Mouse (Mus musculus) myocyte (in vitro differentiated cells): Measurements from ENCODE around the gene Gamt.

Experiments
- CEBPB ChIP-seq: IDR thresholded peaks from 2 replicates; pipeline ENCODE4 v1.6.1; 2011; ENCODE audit warnings: mild to moderate bottlenecking, moderate library complexity; ENCODE audit not compliant: poor library complexity, insufficient read depth, severe bottlenecking
- E2F4 ChIP-seq: IDR thresholded peaks from one replicate; pipeline ENCODE4 v1.6.1; 2011; ENCODE audit warnings: mild to moderate bottlenecking, control low read depth, moderate library complexity; ENCODE audit not compliant: insufficient read depth
- MAX ChIP-seq: IDR thresholded peaks from one replicate; pipeline ENCODE4 v1.6.1; 2011; ENCODE audit warnings: low read depth, mild to moderate bottlenecking, control low read depth
- MYOD1 ChIP-seq, 3 experiments: IDR thresholded peaks; one replicate each; pipeline ENCODE4 v1.6.1; 2011; ENCODE audit warnings: control low read depth in 2 of 3, low read depth in 2 of 3, mild to moderate bottlenecking in 2 of 3, moderate library complexity in 1 of 3; ENCODE audit not compliant: insufficient read length in 2 of 3, control insufficient read depth in 1 of 3
- MYOG ChIP-seq, 3 experiments: IDR thresholded peaks; one replicate each; pipeline ENCODE4 v1.6.1; 2011; ENCODE audit warnings: control low read depth in 2 of 3, low read depth in 2 of 3, mild to moderate bottlenecking in 2 of 3; ENCODE audit not compliant: insufficient read length in 2 of 3, control insufficient read depth in 1 of 3, insufficient read depth in 1 of 3
- POLR2A ChIP-seq: IDR thresholded peaks from one replicate; pipeline ENCODE4 v1.6.1; 2011; ENCODE audit warnings: low read depth, mild to moderate bottlenecking, control low read depth, moderate library complexity; ENCODE audit not compliant: insufficient read length
- POLR2AphosphoS2 ChIP-seq: IDR thresholded peaks from one replicate; pipeline ENCODE4 v1.6.1; 2011; ENCODE audit warnings: low read depth, control low read depth; ENCODE audit not compliant: insufficient read length
- REST ChIP-seq: IDR thresholded peaks from one replicate; pipeline ENCODE4 v1.6.1; 2011; ENCODE audit warnings: mild to moderate bottlenecking, control low read depth, moderate library complexity; ENCODE audit not compliant: insufficient read depth, insufficient read length
- SRF ChIP-seq: IDR thresholded peaks from one replicate; pipeline ENCODE4 v1.6.1; 2011; ENCODE audit warnings: low read depth; ENCODE audit not compliant: control insufficient read depth, insufficient read length
- TCF12 ChIP-seq: IDR thresholded peaks from one replicate; pipeline ENCODE4 v1.6.1; 2011; ENCODE audit warnings: mild to moderate bottlenecking, control low read depth; ENCODE audit not compliant: poor library complexity, insufficient read depth, severe bottlenecking
- TCF3 ChIP-seq: IDR thresholded peaks from one replicate; pipeline ENCODE4 v1.6.1; 2011; ENCODE audit warnings: low read depth, control low read depth; ENCODE audit not compliant: insufficient read length
- USF1 ChIP-seq: IDR thresholded peaks from one replicate; pipeline ENCODE4 v1.6.1; 2011; ENCODE audit warnings: low read depth, mild to moderate bottlenecking, control low read depth, moderate library complexity

- TF ChIP-seq MAX (no peak), POLR2A (no peak), MYOG (IDR thresholded peaks at IDR 0.05; ENCODE audit: control insufficient read depth in 1 of 3, insufficient read depth in 1 of 3, insufficient read length in 2 of 3, low read depth in 2 of 3) (no peak), POLR2AphosphoS2 (no peak), SRF (no peak), TCF12 (no peak), E2F4 (no peak), CEBPB (no peak), USF1 (no peak), TCF3 (no peak), MYOD1 (IDR thresholded peaks at IDR 0.05; ENCODE audit: control insufficient read depth in 1 of 3, insufficient read length in 2 of 3, low read depth in 2 of 3) (no peak), REST (no peak)
Observed at GRCm38 (mm10) chr10:80299824-80300223, 39.0 kb upstream of the Gamt start.
